Mouse (Mus musculus) layer of hippocampus, adult 2 months (tissue): ENCODE measurements at regions not wholly inside any gene's neighbourhood (a gene's known extent, or its start where the extent isn't known, plus 50 kb on each side); places are given as distances from the start of the nearest gene placed in this dataset.

Experiments used
- DNase-seq, 2 experiments: peaks; one replicate each; pipeline ENCODE4 v3.0.0; 2022; ENCODE audit warnings: low spot score in 2 of 2
- H3K27ac ChIP-seq: fragments of 200-600 bp; 2 replicates; pipeline ENCODE4 v1.8.1; 2022
- H3K4me3 ChIP-seq: fragments of 200-600 bp; 2 replicates; pipeline ENCODE4 v1.8.1; 2022; ENCODE audit warnings: mild to moderate bottlenecking
- CTCF ChIP-seq: fragments of 200-600 bp; conservative IDR thresholded peaks from 2 replicates; pipeline ENCODE4 v1.8.1; 2022; ENCODE audit warnings: antibody characterized with exemption, mild to moderate bottlenecking, moderate library complexity

- TF ChIP-seq CTCF: no peak
- Histone ChIP-seq H3K4me3 (no peak overlapping the region), H3K27ac (no peak overlapping the region)
- DNase-seq: no peak
These were observed 248.6 kb upstream of the Ndst4 start for GRCm38 (mm10) chr3:125155319-125155718.

GRCm38 (mm10) chr3:125159763-125160162, 244.1 kb upstream of the Ndst4 start:
- no peak for DNase-seq
- TF ChIP-seq CTCF: no peak
- Histone ChIP-seq H3K27ac (no peak overlapping the region), H3K4me3 (no peak overlapping the region)

- DNase-seq: no peak
- no peak overlapping the region for H3K27ac ChIP-seq
- no peak for TF ChIP-seq CTCF
- H3K4me3 ChIP-seq: no peak overlapping the region
These were observed 213.3 kb upstream of the Ndst4 start for GRCm38 (mm10) chr3:125190571-125190970.

DNA sequence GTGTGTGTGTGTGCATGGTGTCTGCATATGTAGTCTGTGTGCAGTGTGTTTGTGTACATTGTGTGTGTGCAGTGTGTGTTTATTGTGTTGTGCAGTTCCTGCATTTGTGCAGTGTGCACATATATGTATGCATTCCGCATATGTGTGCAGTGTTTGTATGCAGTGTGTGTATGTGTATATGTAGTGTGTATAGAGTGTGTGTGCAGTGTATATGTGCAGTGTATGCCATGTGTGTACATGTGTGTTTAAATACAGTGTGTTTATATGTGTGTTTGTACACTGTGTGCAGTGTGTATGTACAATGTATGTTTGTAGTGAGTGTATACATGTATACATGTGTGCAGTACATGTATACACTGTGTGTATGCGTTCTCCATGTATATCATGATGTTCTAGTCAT, 183.0 kb upstream of the Ndst4 start:
- TF ChIP-seq CTCF: no peak
- Histone ChIP-seq H3K4me3 (no peak overlapping the region), H3K27ac (no peak overlapping the region)
- DNase-seq: no peak

DNA sequence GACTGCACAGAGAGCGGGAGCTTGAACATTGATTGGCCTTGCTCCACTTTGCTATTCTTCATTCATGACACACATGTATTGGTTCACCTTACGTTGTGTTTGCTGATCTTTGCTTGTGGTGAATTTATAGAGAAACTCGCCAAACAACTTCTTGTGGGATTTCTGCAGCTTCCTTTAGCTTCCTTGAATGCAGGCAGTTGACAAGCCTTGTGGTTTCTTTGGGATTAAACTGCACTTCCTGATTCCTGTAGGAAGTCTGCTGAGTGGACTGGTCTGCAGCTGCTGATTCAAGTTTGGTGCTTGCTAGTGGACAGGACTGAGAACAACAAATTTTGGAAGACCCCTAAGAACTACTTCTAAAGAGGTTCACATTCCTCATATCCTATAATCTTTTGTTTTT, 152.8 kb upstream of the Ndst4 start:
- Histone ChIP-seq H3K4me3 (no peak overlapping the region), H3K27ac (no peak overlapping the region)
- no peak for DNase-seq
- TF ChIP-seq CTCF: no peak

- no peak overlapping the region for H3K27ac ChIP-seq
- TF ChIP-seq CTCF: no peak
- no peak overlapping the region for H3K4me3 ChIP-seq
- no peak for DNase-seq
These were observed 143.0 kb upstream of the Ndst4 start for GRCm38 (mm10) chr3:125260909-125261308.

DNA sequence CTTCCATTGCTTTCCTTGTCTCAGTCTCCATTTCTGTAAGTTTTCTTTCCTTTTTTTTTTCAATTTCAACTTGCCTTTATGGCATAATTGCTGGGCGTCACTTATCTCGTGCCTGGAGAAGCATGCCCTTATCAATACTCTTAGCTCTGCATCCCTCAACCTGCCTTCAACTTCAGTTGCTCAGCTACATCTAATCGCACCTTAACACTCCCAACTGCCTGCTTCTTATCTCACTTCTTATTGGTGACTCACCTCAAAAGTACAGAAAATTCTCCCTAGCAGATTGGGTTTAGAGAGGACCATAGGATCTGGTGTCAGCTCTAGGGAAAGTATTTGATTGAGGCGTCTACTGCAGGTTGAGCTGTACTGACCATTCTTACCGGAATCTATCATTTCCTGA, 133.2 kb upstream of the Ndst4 start:
- Histone ChIP-seq H3K27ac (no peak overlapping the region), H3K4me3 (no peak overlapping the region)
- no peak for DNase-seq
- no peak for TF ChIP-seq CTCF

DNA sequence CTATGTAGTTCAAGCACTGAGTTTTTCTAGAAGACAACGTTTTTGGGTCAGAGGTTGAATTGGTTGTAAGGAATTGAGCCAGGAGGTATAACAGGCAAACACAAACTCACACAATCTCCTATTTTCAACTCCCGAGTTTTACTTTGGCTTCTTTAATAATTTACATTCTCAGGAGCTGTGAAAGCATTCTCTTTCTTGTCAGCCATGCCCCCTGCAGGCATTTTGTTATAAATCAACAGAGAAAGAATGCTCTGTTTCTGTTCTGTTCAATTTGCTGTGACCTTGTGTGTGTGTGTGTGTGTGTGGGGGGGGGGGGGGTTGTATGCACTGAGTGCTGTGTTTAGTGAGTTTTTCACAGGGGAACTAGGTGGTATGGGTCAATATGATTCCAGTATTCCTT, 132.7 kb upstream of the Ndst4 start:
- Histone ChIP-seq H3K27ac (no peak overlapping the region), H3K4me3 (no peak overlapping the region)
- DNase-seq: no peak
- TF ChIP-seq CTCF: peak; percentile 51

DNA sequence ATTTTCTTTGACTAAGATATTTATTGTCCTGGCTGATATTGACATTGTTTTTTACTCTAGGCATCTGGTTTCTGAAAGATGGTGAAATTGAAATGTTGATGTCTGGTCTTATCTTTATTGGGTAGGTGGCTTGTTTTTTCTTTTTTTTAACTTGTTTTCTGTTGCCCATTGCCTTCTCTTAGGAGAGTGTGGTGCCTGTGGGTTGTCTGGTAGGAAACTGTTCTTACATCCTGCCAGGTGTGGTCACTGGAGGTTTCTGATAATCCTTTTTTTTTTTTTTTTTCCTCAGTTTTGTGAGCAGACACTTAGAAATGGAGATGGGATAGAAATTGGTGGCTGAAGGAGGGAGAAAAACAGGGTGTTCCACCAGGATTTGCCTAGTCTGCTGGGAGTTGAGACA, 125.3 kb upstream of the Ndst4 start:
- DNase-seq: no peak
- TF ChIP-seq CTCF: no peak
- Histone ChIP-seq H3K27ac (no peak overlapping the region), H3K4me3 (no peak overlapping the region)

DNA sequence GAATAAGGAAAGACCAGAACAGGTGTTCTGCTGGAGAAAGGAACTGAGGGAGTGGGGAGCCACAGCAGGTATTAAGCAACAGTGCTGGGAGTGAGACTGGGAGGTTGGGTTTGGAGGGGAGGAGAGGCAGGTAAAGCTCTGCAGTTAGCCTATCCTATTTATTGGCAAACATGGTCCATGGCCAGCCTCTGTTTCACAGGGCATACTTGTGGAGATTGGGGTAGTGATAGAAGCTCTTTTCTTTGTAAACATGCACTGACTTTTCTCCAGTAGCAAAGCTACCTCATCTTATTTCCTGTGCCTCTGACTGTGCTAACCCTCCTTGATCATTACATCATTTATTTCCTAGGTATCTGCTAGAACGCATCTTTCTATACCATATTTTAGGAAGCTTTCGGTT, 124.9 kb upstream of the Ndst4 start:
- H3K27ac ChIP-seq: no peak overlapping the region
- H3K4me3 ChIP-seq: no peak overlapping the region
- no peak for DNase-seq
- no peak for TF ChIP-seq CTCF

DNA sequence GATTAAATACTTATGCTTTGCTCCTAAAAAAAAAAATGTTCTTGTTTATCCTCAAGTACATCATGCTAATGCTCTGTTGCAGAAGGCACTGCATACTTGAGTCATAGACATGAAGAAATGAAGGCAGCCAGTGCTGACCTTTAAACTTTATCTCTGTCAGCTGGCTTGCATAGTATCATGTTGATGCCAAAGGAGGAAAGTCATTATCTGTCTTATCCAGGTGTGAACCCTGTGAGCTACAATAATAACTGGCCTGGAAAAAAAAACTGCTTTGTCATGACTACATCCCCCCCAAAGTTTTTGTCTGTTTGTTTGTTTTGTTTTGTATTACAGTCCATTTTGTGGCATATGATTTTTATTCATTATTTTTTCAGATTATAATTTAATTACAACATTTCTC, 124.3 kb upstream of the Ndst4 start:
- DNase-seq: no peak
- Histone ChIP-seq H3K4me3 (no peak overlapping the region), H3K27ac (no peak overlapping the region)
- TF ChIP-seq CTCF: no peak

DNA sequence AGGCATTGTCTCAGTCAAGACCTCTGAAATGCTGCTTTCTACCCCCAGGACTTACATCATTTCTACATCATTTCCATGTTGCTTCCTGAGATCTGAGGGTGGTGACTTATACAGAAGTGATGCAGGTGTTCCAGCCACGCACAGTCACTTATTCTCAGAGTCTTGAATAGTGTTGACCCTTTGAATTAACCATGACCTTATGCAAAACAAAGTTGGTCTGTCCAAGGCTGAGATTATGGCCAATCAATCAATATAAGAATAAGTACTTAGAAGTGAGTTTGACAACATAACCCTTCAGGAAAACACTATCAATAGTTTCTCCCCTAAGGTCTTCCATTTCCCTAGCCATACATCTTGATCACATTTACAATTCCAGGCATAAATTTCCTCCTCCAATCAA, 115.3 kb upstream of the Ndst4 start:
- H3K4me3 ChIP-seq: no peak overlapping the region
- no peak for TF ChIP-seq CTCF
- no peak overlapping the region for H3K27ac ChIP-seq
- DNase-seq: no peak

- H3K4me3 ChIP-seq: no peak overlapping the region
- no peak overlapping the region for H3K27ac ChIP-seq
- no peak for TF ChIP-seq CTCF
- DNase-seq: no peak
These were observed 114.4 kb upstream of the Ndst4 start for GRCm38 (mm10) chr3:125289355-125289933.

DNA sequence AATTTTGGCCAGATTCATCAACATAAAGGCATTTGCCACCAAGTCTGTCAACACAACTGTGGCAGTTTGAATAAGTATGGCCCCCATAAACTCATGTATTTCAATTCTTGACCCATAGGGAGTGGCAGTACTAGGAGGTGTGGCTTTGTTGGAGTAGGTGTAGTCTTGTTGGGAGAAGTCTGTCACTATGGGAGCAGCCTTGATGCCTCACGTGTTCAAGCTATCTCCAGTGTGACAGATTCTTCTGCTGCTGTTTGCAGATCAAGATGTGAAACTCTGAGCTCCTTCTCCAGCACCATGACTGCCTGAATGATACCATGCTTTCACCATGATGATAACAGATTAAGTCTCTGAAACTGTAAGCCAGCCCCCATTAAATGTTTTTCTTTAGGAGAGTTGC, 97.2 kb upstream of the Ndst4 start:
- DNase-seq: no peak
- H3K27ac ChIP-seq: no peak overlapping the region
- TF ChIP-seq CTCF: no peak
- no peak overlapping the region for H3K4me3 ChIP-seq

DNA sequence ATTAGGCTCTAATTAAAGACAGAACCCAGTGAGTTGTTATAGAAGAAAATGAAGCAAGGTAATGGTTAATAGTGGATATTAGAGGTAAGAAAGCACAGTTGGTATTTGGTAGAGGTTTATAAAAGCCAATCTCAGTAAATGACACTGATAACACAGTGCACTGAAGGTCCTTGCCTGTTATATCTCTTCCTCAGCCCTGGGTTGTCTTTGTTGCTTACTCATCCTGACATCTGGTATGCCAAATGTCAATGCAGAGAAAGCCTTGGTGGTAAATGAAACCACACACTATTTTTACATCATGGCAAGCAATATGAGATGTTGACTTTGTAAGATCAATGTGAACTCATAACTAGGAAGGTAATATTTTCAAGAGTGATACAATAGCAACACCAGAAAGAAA, 76.8 kb upstream of the Ndst4 start:
- no peak overlapping the region for H3K4me3 ChIP-seq
- TF ChIP-seq CTCF: no peak
- H3K27ac ChIP-seq: no peak overlapping the region
- no peak for DNase-seq
